9 mouse cellular contexts compared by ENCODE assay signal in the genomic region with DNA sequence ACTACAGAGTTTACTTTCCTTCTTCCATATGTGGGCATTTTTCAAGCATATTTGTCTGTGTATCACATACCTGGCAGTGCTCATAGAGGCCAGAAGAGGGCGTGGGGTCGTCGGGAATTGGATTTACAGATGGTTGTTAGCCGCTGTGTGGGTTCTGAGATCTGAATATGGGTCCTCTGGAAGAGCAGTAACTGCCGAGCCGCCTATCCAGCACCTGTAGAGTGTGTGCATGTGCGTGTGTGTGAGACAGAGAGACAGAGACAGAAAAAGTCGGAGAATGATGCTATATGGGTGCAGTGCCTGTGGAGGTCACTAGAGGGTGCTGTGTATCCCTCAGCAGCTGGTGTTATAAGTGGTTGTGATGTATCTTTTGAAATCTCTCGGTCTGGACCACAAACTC. TPM values are rescaled to one million over a fixed set of nuclear protein-coding genes. Genes with fewer than 3 reads are reported as not detected.
DNase-seq lines count a peak whose midpoint lies in the region; ATAC-seq and TF ChIP-seq lines count a peak whose summit lies in the region.
"Had no signal": no experiment of that assay in that cellular context is flagged by ENCODE, and none has a peak within 500 bp of the region (broad histone marks: within the 10 kb centered on the region; RNA-seq: fewer than 3 reads in every experiment).

No protein-coding gene starts in this region.

- H3K4me2 ChIP-seq in embryonic facial prominence, embryonic 14.5 days (ENCODE audit: low read depth, low read length) = 0 out of 2 replicates have a peak overlapping the region, but pooled peaks have one; percentile 8
- H3K4me2 ChIP-seq in hindbrain, postnatal 0 days (ENCODE audit: low read depth, low read length) = no peak overlapping the region
- H3K4me2 ChIP-seq in limb, embryonic 14.5 days (replicated peaks; ENCODE audit: low read depth, low read length, severe bottlenecking) = no peak overlapping the region
- no peak overlapping the region for H3K4me2 ChIP-seq in midbrain, postnatal 0 days (ENCODE audit: low read depth, low read length, poor library complexity, severe bottlenecking)

- DNase-seq in layer of hippocampus, adult 11-12 months (ENCODE audit: low spot score) = peak; percentile 67
- DNase-seq in layer of hippocampus, postnatal 36 days = no peak
- peak; percentile 55 for DNase-seq in MEL-GATA-1-ER (ENCODE audit: extremely low read depth, low read depth)
- no peak for DNase-seq in embryonic facial prominence, embryonic 14.5 days (ENCODE audit: low spot score)
- DNase-seq in hindbrain, postnatal 0 days (ENCODE audit: low spot score) = peak; percentile 71
- peak; percentile 35 for DNase-seq in limb, embryonic 14.5 days (ENCODE audit: low spot score)
- peak; percentile 57 for DNase-seq in midbrain, postnatal 0 days (ENCODE audit: low spot score)
- no peak for DNase-seq in urinary bladder, postnatal 10 days (ENCODE audit: low spot score)

- TF ChIP-seq POLR2A in limb, embryonic 14.5 days (IDR thresholded peaks at IDR 0.05; ENCODE audit: borderline replicate concordance, extremely low read depth, insufficient read depth, insufficient read length) = no peak

- no peak overlapping the region for H3K9ac ChIP-seq in embryonic facial prominence, embryonic 14.5 days (ENCODE audit: low read depth, low read length)
- H3K9ac ChIP-seq in hindbrain, postnatal 0 days (replicated peaks; ENCODE audit: low read length) = no peak overlapping the region
- no peak overlapping the region for H3K9ac ChIP-seq in limb, embryonic 14.5 days (ENCODE audit: low read depth, low read length, severe bottlenecking)
- no peak overlapping the region for H3K9ac ChIP-seq in midbrain, postnatal 0 days (replicated peaks; ENCODE audit: low read length, poor library complexity, severe bottlenecking)

- no peak for ATAC-seq in embryonic facial prominence, embryonic 14.5 days (ENCODE audit: low read depth)
- peak; percentile 10; the same call in 1 of the 2 replicates for ATAC-seq in hindbrain, postnatal 0 days
- ATAC-seq in limb, embryonic 14.5 days (ENCODE audit: low FRiP score, low read depth) = no peak
- ATAC-seq in midbrain, postnatal 0 days (ENCODE audit: low FRiP score) = no peak

- H3K27me3 ChIP-seq in embryonic facial prominence, embryonic 14.5 days (replicated peaks; ENCODE audit: control insufficient read depth, insufficient read depth, low read length) = no peaks in the 10 kb centered on the region
- H3K27me3 ChIP-seq in hindbrain, postnatal 0 days (ENCODE audit: insufficient read depth, low read length) = no peaks in the 10 kb centered on the region
- H3K27me3 ChIP-seq in limb, embryonic 14.5 days (ENCODE audit: control insufficient read depth, insufficient read depth, low read length) = no peaks in the 10 kb centered on the region
- no peaks in the 10 kb centered on the region for H3K27me3 ChIP-seq in midbrain, postnatal 0 days (ENCODE audit: insufficient read depth, low read length)

- peak; percentile 84 for TF ChIP-seq CTCF in hindbrain, postnatal 0 days (IDR thresholded peaks at IDR 0.05; ENCODE audit: low read depth)
- peak; percentile 82 for TF ChIP-seq CTCF in midbrain, postnatal 0 days (IDR thresholded peaks at IDR 0.05)

- H3K27ac ChIP-seq in embryonic facial prominence, embryonic 14.5 days (replicated peaks; ENCODE audit: low read depth, low read length) = no peak overlapping the region
- peak overlapping the region; percentile 11; the same call in 1 of the 2 replicates for H3K27ac ChIP-seq in hindbrain, postnatal 0 days
- H3K27ac ChIP-seq in limb, embryonic 14.5 days (replicated peaks; ENCODE audit: low read depth, low read length) = no peak overlapping the region
- peak overlapping the region; percentile 3; the same call in 1 of the 2 replicates for H3K27ac ChIP-seq in midbrain, postnatal 0 days (ENCODE audit: low read depth, low read length)

- H3K9me3 ChIP-seq in embryonic facial prominence, embryonic 14.5 days (ENCODE audit: control insufficient read depth, low read length) = peaks cover 12% of the 10 kb centered on the region; the same call in 1 of the 2 replicates
- no peaks in the 10 kb centered on the region for H3K9me3 ChIP-seq in hindbrain, postnatal 0 days (ENCODE audit: low read length)
- H3K9me3 ChIP-seq in limb, embryonic 14.5 days (ENCODE audit: control insufficient read depth, low read length) = 0 out of 2 replicates have a peak, but pooled peaks cover 3% of the 10 kb centered on the region
- no peaks in the 10 kb centered on the region for H3K9me3 ChIP-seq in midbrain, postnatal 0 days (ENCODE audit: low read length)

- 0 out of 2 replicates have a peak, but pooled peaks cover 3% of the 10 kb centered on the region for H3K4me1 ChIP-seq in embryonic facial prominence, embryonic 14.5 days (ENCODE audit: control insufficient read depth, insufficient read depth, low read length)
- H3K4me1 ChIP-seq in hindbrain, postnatal 0 days (ENCODE audit: insufficient read depth, low read length) = 0 out of 2 replicates have a peak, but pooled peaks cover 4% of the 10 kb centered on the region
- peaks cover 4% of the 10 kb centered on the region for H3K4me1 ChIP-seq in limb, embryonic 14.5 days (ENCODE audit: control insufficient read depth, insufficient read depth, low read length)
- H3K4me1 ChIP-seq in midbrain, postnatal 0 days (ENCODE audit: insufficient read depth, low read length) = no peaks in the 10 kb centered on the region

- peaks cover 7% of the 10 kb centered on the region for H3K36me3 ChIP-seq in embryonic facial prominence, embryonic 14.5 days (ENCODE audit: control insufficient read depth, insufficient read depth, low read length)
- no peaks in the 10 kb centered on the region for H3K36me3 ChIP-seq in hindbrain, postnatal 0 days (ENCODE audit: insufficient read depth, low read length)
- 0 out of 2 replicates have a peak, but pooled peaks cover 3% of the 10 kb centered on the region for H3K36me3 ChIP-seq in limb, embryonic 14.5 days (ENCODE audit: control insufficient read depth, insufficient read depth, low read length)
- no peaks in the 10 kb centered on the region for H3K36me3 ChIP-seq in midbrain, postnatal 0 days (ENCODE audit: insufficient read depth, low read length)

- 19% methylated on average over 9 of the region's 9 CpGs for WGBS in embryonic facial prominence, embryonic 14.5 days
- WGBS in hindbrain, postnatal 0 days = 17% methylated on average over 9 of the region's 9 CpGs
- 16% methylated on average over 9 of the region's 9 CpGs for WGBS in limb, embryonic 14.5 days
- 21% methylated on average over 9 of the region's 9 CpGs for WGBS in midbrain, postnatal 0 days

- no peak overlapping the region for H3K4me3 ChIP-seq in embryonic facial prominence, embryonic 14.5 days (ENCODE audit: low read depth, low read length)
- H3K4me3 ChIP-seq in hindbrain, postnatal 0 days (ENCODE audit: low read length) = no peak overlapping the region
- H3K4me3 ChIP-seq in limb, embryonic 14.5 days (replicated peaks; ENCODE audit: low read length) = no peak overlapping the region
- H3K4me3 ChIP-seq in midbrain, postnatal 0 days (ENCODE audit: low read depth, low read length) = no peak overlapping the region

RNA-seq across cellular contexts. Expression of gene 1500011B03Rik, which starts 0.9 kb away (rescaled TPM):
- total RNA-seq in layer of hippocampus, postnatal 36 days (2021) = 100 to 1,000 TPM; 156 to 157 TPM
- polyA plus RNA-seq in embryonic facial prominence, embryonic 14.5 days (2014; fragmentation: Nextera tagmentation; extraction: Ambion mirVana) = 97.9 and 99.8 TPM in 2 replicates
- total RNA-seq in hindbrain, postnatal 0 days (2014; rRNA removed) = 250 and 316 TPM in 2 replicates
- 354 and 366 TPM in 2 replicates for polyA plus RNA-seq in hindbrain, postnatal 0 days (2015; fragmentation: Nextera tagmentation; extraction: Ambion mirVana)
- polyA plus RNA-seq in limb, embryonic 14.5 days (2012; rRNA removed) = 76.7 and 80.3 TPM in 2 replicates
- polyA plus RNA-seq in limb, embryonic 14.5 days (2014; fragmentation: Nextera tagmentation; extraction: Ambion mirVana) = 95.9 and 98.3 TPM in 2 replicates
- total RNA-seq in midbrain, postnatal 0 days (2014; rRNA removed) = 299 and 345 TPM in 2 replicates
- 372 and 393 TPM in 2 replicates for polyA plus RNA-seq in midbrain, postnatal 0 days (2015; fragmentation: Nextera tagmentation; extraction: Ambion mirVana)

RNA-seq across cellular contexts. Expression of gene 4930519G04Rik, which starts 29.3 kb away (rescaled TPM):
- not detected for total RNA-seq in layer of hippocampus, postnatal 36 days (2021)
- not detected in 2 replicates for polyA plus RNA-seq in embryonic facial prominence, embryonic 14.5 days (2014; fragmentation: Nextera tagmentation; extraction: Ambion mirVana)
- total RNA-seq in hindbrain, postnatal 0 days (2014; rRNA removed) = not detected in 2 replicates
- not detected in 2 replicates for polyA plus RNA-seq in hindbrain, postnatal 0 days (2015; fragmentation: Nextera tagmentation; extraction: Ambion mirVana)
- polyA plus RNA-seq in limb, embryonic 14.5 days (2012; rRNA removed) = not detected in 2 replicates
- polyA plus RNA-seq in limb, embryonic 14.5 days (2014; fragmentation: Nextera tagmentation; extraction: Ambion mirVana) = not detected in 2 replicates
- total RNA-seq in midbrain, postnatal 0 days (2014; rRNA removed) = not detected in 2 replicates
- not detected in 2 replicates for polyA plus RNA-seq in midbrain, postnatal 0 days (2015; fragmentation: Nextera tagmentation; extraction: Ambion mirVana)
- polyA plus RNA-seq: gonadal fat pad, adult 2 months had no signal

RNA-seq across cellular contexts. Expression of gene Gm9936, which starts 34.3 kb away (rescaled TPM):
- under 1 TPM; 0.72 to 0.76 TPM for total RNA-seq in layer of hippocampus, postnatal 36 days (2021)
- 0.22 and 0.31 TPM in 2 replicates for polyA plus RNA-seq in embryonic facial prominence, embryonic 14.5 days (2014; fragmentation: Nextera tagmentation; extraction: Ambion mirVana)
- total RNA-seq in hindbrain, postnatal 0 days (2014; rRNA removed) = 3.5 and 3.9 TPM in 2 replicates
- 2.4 and 2.8 TPM in 2 replicates for polyA plus RNA-seq in hindbrain, postnatal 0 days (2015; fragmentation: Nextera tagmentation; extraction: Ambion mirVana)
- 0.12 and 0.13 TPM in 2 replicates for polyA plus RNA-seq in limb, embryonic 14.5 days (2012; rRNA removed)
- polyA plus RNA-seq in limb, embryonic 14.5 days (2014; fragmentation: Nextera tagmentation; extraction: Ambion mirVana) = 0.08 and 0.36 TPM in 2 replicates
- 5.8 and 6.7 TPM in 2 replicates for total RNA-seq in midbrain, postnatal 0 days (2014; rRNA removed)
- 3.1 and 3.3 TPM in 2 replicates for polyA plus RNA-seq in midbrain, postnatal 0 days (2015; fragmentation: Nextera tagmentation; extraction: Ambion mirVana)
- polyA plus RNA-seq: gonadal fat pad, adult 2 months had no signal

RNA-seq across cellular contexts. Expression of gene Git2, which starts 48.9 kb away (rescaled TPM):
- total RNA-seq in layer of hippocampus, postnatal 36 days (2021) = 10 to 100 TPM; 42.4 to 45.4 TPM
- 40.1 and 42.0 TPM in 2 replicates for polyA plus RNA-seq in embryonic facial prominence, embryonic 14.5 days (2014; fragmentation: Nextera tagmentation; extraction: Ambion mirVana)
- 41.2 and 43.5 TPM in 2 replicates for total RNA-seq in hindbrain, postnatal 0 days (2014; rRNA removed)
- 34.4 and 36.4 TPM in 2 replicates for polyA plus RNA-seq in hindbrain, postnatal 0 days (2015; fragmentation: Nextera tagmentation; extraction: Ambion mirVana)
- 64.2 and 66.4 TPM in 2 replicates for polyA plus RNA-seq in limb, embryonic 14.5 days (2012; rRNA removed)
- polyA plus RNA-seq in limb, embryonic 14.5 days (2014; fragmentation: Nextera tagmentation; extraction: Ambion mirVana) = 41.6 and 44.3 TPM in 2 replicates
- 41.8 and 45.1 TPM in 2 replicates for total RNA-seq in midbrain, postnatal 0 days (2014; rRNA removed)
- polyA plus RNA-seq in midbrain, postnatal 0 days (2015; fragmentation: Nextera tagmentation; extraction: Ambion mirVana) = 25.5 and 33.8 TPM in 2 replicates

RNA-seq across cellular contexts. Expression of gene Ankrd13a, which starts 49.7 kb away (rescaled TPM):
- 10 to 100 TPM; 37.2 to 47.9 TPM for total RNA-seq in layer of hippocampus, postnatal 36 days (2021)
- polyA plus RNA-seq in embryonic facial prominence, embryonic 14.5 days (2014; fragmentation: Nextera tagmentation; extraction: Ambion mirVana) = 61.4 and 65.4 TPM in 2 replicates
- 44.7 and 55.1 TPM in 2 replicates for total RNA-seq in hindbrain, postnatal 0 days (2014; rRNA removed)
- polyA plus RNA-seq in hindbrain, postnatal 0 days (2015; fragmentation: Nextera tagmentation; extraction: Ambion mirVana) = 30.7 and 31.4 TPM in 2 replicates
- polyA plus RNA-seq in limb, embryonic 14.5 days (2012; rRNA removed) = 48.6 and 51.6 TPM in 2 replicates
- 65.3 and 67.6 TPM in 2 replicates for polyA plus RNA-seq in limb, embryonic 14.5 days (2014; fragmentation: Nextera tagmentation; extraction: Ambion mirVana)
- total RNA-seq in midbrain, postnatal 0 days (2014; rRNA removed) = 39.3 and 47.3 TPM in 2 replicates
- 22.4 and 24.9 TPM in 2 replicates for polyA plus RNA-seq in midbrain, postnatal 0 days (2015; fragmentation: Nextera tagmentation; extraction: Ambion mirVana)

Comparison
In these comparisons a context has a peak if more than half of its experiments do, and no peak if none do; other contexts are left out.
1. DNase-seq: peak in layer of hippocampus, adult 11-12 months (single experiment), MEL-GATA-1-ER (single experiment), hindbrain, postnatal 0 days (single experiment), limb, embryonic 14.5 days (single experiment) and midbrain, postnatal 0 days (single experiment); none in layer of hippocampus, postnatal 36 days (0 of 2), embryonic facial prominence, embryonic 14.5 days (single experiment) and urinary bladder, postnatal 10 days (single experiment).
2. H3K27ac ChIP-seq: peak in hindbrain, postnatal 0 days (single experiment) and midbrain, postnatal 0 days (single experiment); none in embryonic facial prominence, embryonic 14.5 days (single experiment) and limb, embryonic 14.5 days (single experiment).